Comparison of ENCODE assay signal across 8 mouse cellular contexts in the genomic region with DNA sequence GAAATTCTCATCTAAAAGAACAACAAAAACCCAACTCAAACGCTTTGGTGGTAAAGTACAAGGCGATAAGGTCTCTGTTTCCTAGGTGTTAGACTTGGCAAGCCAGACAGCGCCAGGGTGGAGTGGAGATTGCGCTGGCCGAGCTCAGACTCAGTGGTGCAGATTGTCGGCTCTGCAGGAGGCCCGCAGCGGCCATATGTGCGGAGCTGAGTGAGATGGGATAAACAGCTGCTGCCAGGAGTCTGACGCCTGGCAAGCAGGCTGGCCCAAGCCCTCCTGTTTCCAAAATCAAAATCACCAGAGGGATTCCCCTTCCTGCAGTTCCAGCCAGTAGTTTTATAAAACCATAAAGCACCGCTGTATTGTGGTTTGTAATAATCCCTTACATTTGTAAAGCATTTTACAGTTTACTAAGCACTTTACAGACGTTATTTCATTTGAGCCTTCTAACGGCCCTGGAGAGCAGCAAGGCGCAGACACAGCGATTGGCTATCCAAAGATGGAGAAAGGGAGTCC. TPM values are rescaled to one million over a fixed set of nuclear protein-coding genes. Genes with fewer than 3 reads are reported as not detected.
A peak's percentile ranks its signal among the peaks of the same experiment; 100 is the strongest.
DNase-seq lines count a peak whose midpoint lies in the region.

No protein-coding gene starts in this region.

- DNase-seq in ovary, postnatal 36 days (ENCODE audit: low spot score): peak; percentile 12
- DNase-seq in ovary, adult 18-20 months (ENCODE audit: low spot score): no peak
- peak; percentile 54 for DNase-seq in embryo, embryonic 9.5 days (ENCODE audit: extremely low spot score)
- DNase-seq in heart, postnatal 10 days: peak; percentile 48 to 54
- peak; percentile 14 for DNase-seq in lung, postnatal 14 days
- no peak for DNase-seq in natural killer cell, adult 2 months (ENCODE audit: low spot score in 2 of 2)
- DNase-seq in layer of hippocampus, postnatal 25 days (ENCODE audit: extremely low spot score in 1 of 2, low spot score in 1 of 2): no peak
- no peak for DNase-seq in urinary bladder, postnatal 4 days (ENCODE audit: low spot score in 2 of 2)

- intact Hi-C loops in heart, postnatal 10 days (cut with DNase I): loop anchor here (10.0 kb wide), 1 partner anchor 275 kb away; no protein-coding TSS in a partner anchor

RNA-seq across cellular contexts. Expression of gene Ttc30a2, which starts 18.1 kb away (rescaled TPM):
- total RNA-seq in heart, postnatal 10 days (2021): 1 to 10 TPM; 1.0 to 1.6 TPM
- total RNA-seq in layer of hippocampus, postnatal 25 days (2021): under 1 TPM in 1 of 2 experiments, not detected in 1; 0.27 TPM

RNA-seq across cellular contexts. Expression of gene Ttc30b, which starts 21.5 kb away (rescaled TPM):
- total RNA-seq in heart, postnatal 10 days (2021): 10 to 100 TPM; 13.6 to 14.9 TPM
- 10 to 100 TPM; 14.2 to 16.3 TPM for total RNA-seq in layer of hippocampus, postnatal 25 days (2021)

RNA-seq across cellular contexts. Expression of gene Ttc30a1, which starts 21.9 kb away (rescaled TPM):
- 1 to 10 TPM; 2.7 to 3.6 TPM for total RNA-seq in heart, postnatal 10 days (2021)
- 1 to 10 TPM; 3.1 to 3.2 TPM for total RNA-seq in layer of hippocampus, postnatal 25 days (2021)

Comparison
In these comparisons a context has a peak if more than half of its experiments do, and no peak if none do; other contexts are left out.
1. DNase-seq: peak in ovary, postnatal 36 days (single experiment), embryo, embryonic 9.5 days (single experiment), heart, postnatal 10 days (2 of 2) and lung, postnatal 14 days (single experiment); none in ovary, adult 18-20 months (single experiment), natural killer cell, adult 2 months (0 of 2), layer of hippocampus, postnatal 25 days (0 of 2) and urinary bladder, postnatal 4 days (0 of 2).